Mouse (Mus musculus) intestine, postnatal 0 days (tissue): Measurements from ENCODE around the gene Ivd. TPM values are rescaled to one million over a fixed set of nuclear protein-coding genes. Genes with fewer than 3 reads are reported as not detected.

Experiments used
- ATAC-seq: fragments of 200-750 bp; cut with Nextera tagmentation; 2 replicates; pipeline ENCODE4 v1.8.0; 2017; ENCODE audit warnings: mild to moderate bottlenecking, moderate TSS enrichment, moderate library complexity
- H3K27ac ChIP-seq: fragments of 300-500 bp; sonication (generic); 2 replicates; pipeline ENCODE4 v1.5.1; 2014; ENCODE audit warnings: mild to moderate bottlenecking, low read depth, low read length, moderate library complexity
- H3K27me3 ChIP-seq: fragments of 300-500 bp; sonication (generic); replicated peaks from 2 replicates; pipeline ENCODE4 v1.6.1; 2014; ENCODE audit warnings: low read length, mixed read lengths; ENCODE audit not compliant: control insufficient read depth, insufficient read depth
- H3K36me3 ChIP-seq: fragments of 300-500 bp; sonication (generic); 2 replicates; pipeline ENCODE4 v1.6.1; 2014; ENCODE audit warnings: mild to moderate bottlenecking, moderate library complexity; ENCODE audit not compliant: control insufficient read depth, insufficient read depth
- H3K4me1 ChIP-seq: fragments of 300-500 bp; sonication (generic); replicated peaks from 2 replicates; pipeline ENCODE4 v1.6.1; 2014; ENCODE audit warnings: antibody characterized with exemption, low read length, mixed read lengths; ENCODE audit not compliant: control insufficient read depth, insufficient read depth
- H3K4me2 ChIP-seq: fragments of 300-500 bp; sonication (generic); replicated peaks from 2 replicates; pipeline ENCODE4 v1.6.1; 2014; ENCODE audit warnings: low read depth, mild to moderate bottlenecking, moderate library complexity
- H3K4me3 ChIP-seq: fragments of 300-500 bp; sonication (generic); 2 replicates; pipeline ENCODE4 v1.5.1; 2014; ENCODE audit warnings: low read depth, low read length
- H3K9ac ChIP-seq: fragments of 300-500 bp; sonication (generic); 2 replicates; pipeline ENCODE4 v1.6.1; 2014; ENCODE audit warnings: mild to moderate bottlenecking, low read depth, low read length
- H3K9me3 ChIP-seq: fragments of 300-500 bp; sonication (generic); 2 replicates; pipeline ENCODE4 v1.6.1; 2016; ENCODE audit warnings: mixed run types; ENCODE audit not compliant: control insufficient read depth
- CTCF ChIP-seq: sonication (generic); IDR thresholded peaks from 2 replicates; pipeline ENCODE4 v1.5.1; 2016; ENCODE audit warnings: low read depth, mild to moderate bottlenecking, control low read depth, antibody characterized with exemption, moderate library complexity
- WGBS: fragments of 180-500 bp; shearing (Covaris S2); extraction: QIAGEN DNeasy Blood & Tissue Kit; methylation state at CpG from one replicate; pipeline ENCODE4 v1.1.7; 2014; 5-methylcytosine and 5-hydroxymethylcytosine counted together
- polyA plus RNA-seq: library from polyadenylated mRNA; unstranded; fragments of >200 nt; fragmentation: Nextera tagmentation; extraction: Ambion mirVana; gene quantifications from 2 replicates; pipeline ENCODE4 v1.2.1, GENCODE M21; 2015

The Ivd gene
- polyA plus RNA-seq, 1 experiment from 2014 or later = 14.2 TPM

GRCm38 (mm10) chr2:118920428-118920827, 58.7 kb downstream of the Ivd start:
- TF ChIP-seq CTCF = no peak
- no peak overlapping the region for H3K9ac ChIP-seq
- no peak overlapping the region for H3K27ac ChIP-seq
- H3K4me3 ChIP-seq = no peak overlapping the region
- no peaks in the 10 kb centered on the region for H3K27me3 ChIP-seq
- no peaks in the 10 kb centered on the region for H3K9me3 ChIP-seq
- no peak for ATAC-seq
- H3K4me2 ChIP-seq = no peak overlapping the region
- H3K36me3 ChIP-seq = peaks cover 59% of the 10 kb centered on the region
- 90% methylated on average over 3 of the region's 3 CpGs for WGBS
- H3K4me1 ChIP-seq = 0 out of 2 replicates have a peak, but pooled peaks cover under 1% of the 10 kb centered on the region

- H3K9me3 ChIP-seq = no peaks in the 10 kb centered on the region
- peak overlapping the region; percentile 80 for H3K4me3 ChIP-seq
- peaks cover 11% of the 10 kb centered on the region; the same call in 1 of the 2 replicates for H3K4me1 ChIP-seq
- peak overlapping the region; percentile 98 for H3K4me2 ChIP-seq
- peak overlapping the region; percentile 74; the same call in 1 of the 2 replicates for H3K9ac ChIP-seq
- no peaks in the 10 kb centered on the region for H3K27me3 ChIP-seq
- no peak overlapping the region for H3K27ac ChIP-seq
- peaks cover 24% of the 10 kb centered on the region for H3K36me3 ChIP-seq
- WGBS = 3% methylated on average over 6 of the region's 6 CpGs
- TF ChIP-seq CTCF = no peak
- peak; percentile 18; the same call in 1 of the 2 replicates for ATAC-seq
These were observed 64.2 kb downstream of the Ivd start for GRCm38 (mm10) chr2:118925952-118926351.

- H3K9ac ChIP-seq = peak within 1 kb of the TSS; percentile 74
- H3K4me1 ChIP-seq = peaks cover 11% of the 10 kb centered on the region; the same call in 1 of the 2 replicates
- TF ChIP-seq CTCF = no peak
- H3K4me3 ChIP-seq = peak within 1 kb of the TSS; percentile 80
- H3K27ac ChIP-seq = no peak within 1 kb of the TSS; the same call in 1 of the 2 replicates
- WGBS = under 1% methylated on average over 43 of the region's 47 CpGs
- peaks cover 19% of the 10 kb centered on the region for H3K36me3 ChIP-seq
- no peaks in the 10 kb centered on the region for H3K9me3 ChIP-seq
- no peaks in the 10 kb centered on the region for H3K27me3 ChIP-seq
- peak within 1 kb of the TSS; percentile 98 for H3K4me2 ChIP-seq
- peak; percentile 88 for ATAC-seq
These were observed 64.7 kb downstream of the Ivd start, which contains the start of gene Chst14 for GRCm38 (mm10) chr2:118926361-118926997. Gene Chst14 (plus strand): TSS chr2:118926496.

- 0 out of 2 replicates have a peak, but pooled peaks have one; percentile 4 for ATAC-seq
- Histone ChIP-seq H3K9ac (peak overlapping the region; percentile 74), H3K27me3 (no peaks in the 10 kb centered on the region), H3K9me3 (no peaks in the 10 kb centered on the region), H3K4me2 (peak overlapping the region; percentile 98), H3K36me3 (peaks cover 14% of the 10 kb centered on the region), H3K4me3 (peak overlapping the region; percentile 80), H3K27ac (no peak overlapping the region; the same call in 1 of the 2 replicates), H3K4me1 (peaks cover 11% of the 10 kb centered on the region; the same call in 1 of the 2 replicates)
- no peak for TF ChIP-seq CTCF
- WGBS = 45% methylated on average over 31 of the region's 31 CpGs
These were observed 65.4 kb downstream of the Ivd start for GRCm38 (mm10) chr2:118926998-118927739.

Other genes starting within 250 kb of the Ivd start
- 0.90 and 1.4 TPM in 2 replicates for gene Pak6, start 198.7 kb upstream of the Ivd start, polyA plus RNA-seq
- gene Ankrd63, start 158.0 kb upstream of the Ivd start, polyA plus RNA-seq = 0.63 and 0.65 TPM in 2 replicates
- 0.59 and 0.76 TPM in 2 replicates for gene Plcb2, start 133.5 kb upstream of the Ivd start, polyA plus RNA-seq
- 24.7 and 26.2 TPM in 2 replicates for gene Inafm2, start 116.2 kb upstream of the Ivd start, polyA plus RNA-seq
- gene Ccdc9b, start 99.3 kb upstream of the Ivd start, polyA plus RNA-seq = 0.77 and 1.2 TPM in 2 replicates
- 66.7 and 88.7 TPM in 2 replicates for gene Phgr1, start 89.2 kb upstream of the Ivd start, polyA plus RNA-seq
- 2.5 and 3.1 TPM in 2 replicates for gene Disp2, start 82.2 kb upstream of the Ivd start, polyA plus RNA-seq
- gene Knstrn, start 48.0 kb upstream of the Ivd start, polyA plus RNA-seq = 21.9 and 26.4 TPM in 2 replicates
- 6.1 and 8.9 TPM in 2 replicates for gene Bahd1, start 38.4 kb downstream of the Ivd start, polyA plus RNA-seq
- gene Chst14, start 64.5 kb downstream of the Ivd start, polyA plus RNA-seq = 6.7 and 7.4 TPM in 2 replicates
- 55.9 and 59.5 TPM in 2 replicates for gene Ccdc32, start 167.4 kb downstream of the Ivd start, polyA plus RNA-seq
- gene Rpusd2, start 172.8 kb downstream of the Ivd start, polyA plus RNA-seq = 1.2 and 1.5 TPM in 2 replicates
- 12.0 and 15.2 TPM in 2 replicates for gene Knl1, start 185.2 kb downstream of the Ivd start, polyA plus RNA-seq